Mouse (Mus musculus) adrenal gland, adult 18-20 months (tissue): ENCODE data around the gene Kcnc1. TPM values are rescaled to one million over a fixed set of nuclear protein-coding genes. Genes with fewer than 3 reads are reported as not detected.

ENCODE experiments used
- DNase-seq, 2 experiments: peaks; one replicate each; pipeline ENCODE4 v3.0.0; 2021 to 2022; ENCODE audit warnings: low spot score in 2 of 2
- long read RNA-seq, 2 experiments: library from polyadenylated mRNA; stranded (forward); transcript quantifications; one replicate each; pipeline ENCODE4 v2.0.0; 2021
- total RNA-seq, 2 experiments: library from RNA; stranded (reverse); gene quantifications; 1 replicate in 1 of 2; 2 replicates in 1 of 2; pipeline ENCODE4 v1.2.3; 2021

The Kcnc1 gene
- under 1 TPM; 0.19 to 0.36 TPM for total RNA-seq
- long read RNA-seq, experiment 1 = 0 reads
- long read RNA-seq, experiment 2 = 0 reads

DNA sequence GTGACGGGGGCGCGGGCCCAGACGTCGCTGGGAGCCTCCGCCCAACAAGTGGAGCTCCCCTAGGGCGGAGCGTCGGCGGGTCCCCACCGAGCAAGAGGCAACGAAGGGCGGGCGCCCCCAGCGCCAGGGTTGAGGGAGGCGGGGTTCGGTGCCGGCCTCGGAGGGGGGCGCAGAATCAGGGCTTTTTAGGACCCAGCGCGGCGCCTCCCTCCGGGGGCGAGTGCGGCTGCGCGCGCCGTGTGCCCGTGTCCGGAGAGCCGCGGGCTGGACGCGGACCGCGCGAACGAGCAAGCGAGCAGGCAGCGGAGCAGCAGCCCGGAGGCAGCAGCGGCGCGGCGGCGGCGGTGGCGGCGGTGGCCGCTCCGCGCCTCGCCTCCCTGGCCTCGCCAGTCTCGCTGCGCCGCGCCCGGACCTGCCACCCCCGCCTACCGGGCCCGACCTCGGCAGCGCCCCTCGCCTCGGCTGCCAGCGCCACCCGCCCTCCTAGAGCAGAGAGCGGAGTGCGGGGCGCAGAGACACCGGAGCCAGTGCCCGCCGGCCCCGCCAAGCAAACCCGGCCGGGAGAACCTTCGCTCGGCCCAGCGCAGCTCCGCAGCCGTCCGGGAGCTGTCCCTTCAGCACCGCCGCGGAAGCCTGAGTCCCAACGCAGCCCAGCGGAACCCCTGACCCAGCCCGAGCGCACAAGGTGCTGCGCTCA, at the start of gene Kcnc1:
TSS of gene Kcnc1 (plus strand) at position 267 of the 697 bp plus-strand sequence.
- peak; percentile 76 to 86 for DNase-seq

DNA sequence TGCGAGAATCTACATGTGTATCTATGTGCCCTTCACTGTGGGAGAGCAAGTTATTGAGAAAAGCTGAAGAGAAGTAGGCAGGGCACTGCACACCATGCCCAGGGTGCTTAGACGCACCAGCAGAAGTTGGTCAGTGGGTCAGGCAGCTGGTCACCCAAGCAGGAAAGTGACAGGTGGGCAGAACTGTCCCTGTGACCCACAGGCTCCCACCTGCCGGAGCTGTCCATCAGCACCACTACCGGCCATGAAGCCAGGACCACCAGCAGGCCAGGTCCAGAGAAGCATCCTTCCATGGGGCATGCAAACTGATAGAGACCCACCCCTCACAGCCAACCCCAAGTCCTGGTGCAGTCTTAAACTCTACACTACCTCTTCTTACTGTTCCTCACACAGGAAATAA, 48.6 kb upstream of the Kcnc1 start:
- no peak for DNase-seq

DNA sequence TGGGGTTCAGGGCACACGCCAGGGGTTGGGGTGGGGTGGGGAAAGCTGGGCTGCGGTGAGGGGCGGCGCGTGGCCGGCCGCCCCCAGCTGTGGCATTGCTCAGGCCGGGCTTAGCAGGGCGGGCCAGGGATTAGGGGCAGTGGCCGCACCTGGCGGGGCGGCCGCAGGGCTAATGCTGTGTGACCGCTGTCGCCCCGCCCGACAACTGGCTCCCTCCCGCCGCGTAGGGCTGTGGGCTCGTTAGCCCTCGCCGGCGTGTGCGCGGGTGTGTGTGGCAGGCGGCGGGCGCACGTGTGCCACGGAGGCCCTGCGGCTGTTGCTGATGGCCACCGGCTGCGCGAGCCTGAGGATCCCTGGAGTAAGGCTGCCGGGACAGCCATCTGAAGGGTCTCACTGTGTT, 47.5 kb upstream of the Kcnc1 start:
- no peak for DNase-seq

DNA sequence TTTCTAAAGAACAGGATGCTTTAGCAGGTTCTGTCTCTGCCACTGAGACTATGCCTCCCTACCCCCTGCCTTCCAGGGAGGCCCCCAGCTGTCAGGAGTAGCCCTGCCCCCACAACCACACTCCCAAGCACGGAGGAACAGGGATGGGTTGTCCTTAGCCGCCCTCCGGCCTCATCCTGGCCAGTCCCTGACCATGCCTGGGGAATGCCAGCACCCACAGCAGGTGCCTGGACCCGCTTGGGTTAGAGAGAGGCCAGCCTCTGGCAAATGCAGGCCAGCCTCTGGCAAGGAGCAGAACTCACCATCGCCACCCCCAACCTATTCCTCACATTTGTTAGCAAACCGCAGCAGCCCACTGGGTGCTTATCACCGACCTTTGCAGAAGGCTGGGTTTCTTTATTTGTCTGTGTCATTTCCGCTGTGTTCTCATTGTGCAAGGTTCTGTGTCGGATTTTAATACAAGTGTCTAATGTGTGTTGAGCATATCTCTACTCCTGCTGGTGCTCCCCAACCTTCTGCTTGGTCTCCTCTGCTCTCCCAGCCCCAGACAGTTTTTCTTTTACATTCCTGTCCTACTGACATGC, 46.1 kb upstream of the Kcnc1 start:
- DNase-seq = no peak

DNA sequence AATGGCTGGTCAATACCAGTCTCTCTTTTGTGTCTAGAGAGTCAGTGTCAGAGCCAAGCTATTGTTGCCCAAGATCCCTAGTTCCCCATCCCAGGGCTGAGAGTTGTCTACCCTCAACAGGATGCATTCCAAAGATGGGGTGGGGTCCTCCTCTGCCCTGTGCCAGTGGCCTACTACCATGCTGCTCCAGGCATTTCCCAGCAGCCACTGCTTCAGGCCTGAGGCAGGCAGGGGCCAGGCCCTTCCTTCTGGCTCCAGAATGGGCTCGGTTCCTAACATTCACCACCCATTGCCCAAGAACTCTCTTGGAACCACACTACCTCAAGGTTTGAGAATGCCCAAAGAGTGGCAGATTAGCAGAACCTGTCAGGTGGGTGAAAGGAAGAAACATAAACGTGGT, 43.5 kb upstream of the Kcnc1 start:
- no peak for DNase-seq

DNA sequence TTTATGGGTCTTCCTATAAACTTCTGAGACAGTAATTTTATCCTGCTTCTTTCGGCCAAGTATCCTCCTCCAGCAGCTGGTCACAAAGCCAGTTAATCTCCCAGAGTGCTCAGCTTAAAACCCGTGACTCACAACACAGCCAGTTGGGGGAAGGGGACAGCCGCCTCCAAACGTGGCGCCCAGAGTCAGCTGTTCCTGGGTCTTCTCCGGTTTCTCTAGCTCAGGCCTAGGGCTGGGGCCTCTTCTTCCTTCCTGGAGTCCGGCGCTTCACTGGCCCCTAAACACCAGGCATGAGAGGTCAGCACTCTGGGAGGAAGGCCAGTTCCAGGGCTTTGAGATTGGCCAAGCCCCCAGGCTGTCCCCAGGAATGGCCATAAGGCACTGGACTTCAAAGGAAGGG, 43.1 kb upstream of the Kcnc1 start:
- DNase-seq = no peak

DNA sequence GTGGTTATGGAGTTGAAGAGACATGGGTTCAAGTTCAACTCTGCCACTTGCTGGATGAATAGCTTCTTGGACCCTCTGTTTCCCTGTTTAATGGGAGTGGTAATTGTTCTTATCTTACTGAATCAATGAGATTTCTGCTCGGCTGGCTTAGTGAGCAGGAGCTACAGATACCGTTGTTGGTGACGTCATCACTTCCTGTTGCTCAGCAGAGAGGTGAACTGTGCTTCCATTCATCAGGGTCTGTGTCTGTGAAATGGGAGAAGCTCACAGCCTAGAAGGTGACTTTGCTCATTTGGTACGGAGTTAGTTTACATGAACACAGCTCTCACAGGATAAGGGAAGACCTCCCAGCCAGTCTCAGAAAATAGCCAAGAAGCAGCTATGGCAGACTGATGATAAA, 42.4 kb upstream of the Kcnc1 start:
- DNase-seq = no peak

DNA sequence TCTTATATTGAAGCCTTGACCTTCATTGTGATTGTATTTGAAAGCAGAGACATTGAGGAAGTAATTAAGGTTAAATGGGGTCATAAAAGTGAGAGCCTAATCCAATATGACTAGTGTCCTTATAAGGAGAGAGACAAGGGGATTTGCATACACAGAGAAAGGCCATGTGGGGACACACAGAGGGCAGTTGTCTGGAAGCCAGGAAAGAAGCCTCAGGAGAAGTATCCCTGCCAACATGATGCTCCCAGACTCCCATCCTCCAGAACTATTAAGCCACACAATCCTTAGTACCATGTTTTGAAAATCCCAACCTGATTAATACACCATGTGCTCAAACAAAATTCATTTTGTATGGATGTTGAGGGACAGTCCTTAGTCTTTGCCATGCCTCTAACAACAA, 34.5 kb upstream of the Kcnc1 start:
- DNase-seq = no peak

DNA sequence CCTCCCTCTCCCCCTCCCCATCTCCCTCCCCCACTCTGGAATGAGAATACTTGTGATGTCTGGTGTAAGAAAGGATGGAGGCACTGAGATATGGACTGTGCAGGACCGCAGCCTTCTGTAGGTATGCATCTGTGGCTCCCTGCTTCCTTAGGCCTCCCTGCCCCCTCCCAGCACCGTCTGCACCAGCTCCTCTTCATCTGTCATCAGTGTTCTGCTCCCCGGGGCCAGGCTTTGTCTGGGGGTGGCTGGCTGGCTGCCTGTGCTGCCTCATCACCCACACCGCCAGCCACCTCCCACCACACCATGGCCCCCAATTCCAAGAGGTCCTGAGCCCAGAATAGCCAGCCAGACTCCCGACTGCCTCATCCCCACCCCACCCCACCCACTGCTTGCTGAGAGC, 32.1 kb upstream of the Kcnc1 start:
- DNase-seq = no peak

DNA sequence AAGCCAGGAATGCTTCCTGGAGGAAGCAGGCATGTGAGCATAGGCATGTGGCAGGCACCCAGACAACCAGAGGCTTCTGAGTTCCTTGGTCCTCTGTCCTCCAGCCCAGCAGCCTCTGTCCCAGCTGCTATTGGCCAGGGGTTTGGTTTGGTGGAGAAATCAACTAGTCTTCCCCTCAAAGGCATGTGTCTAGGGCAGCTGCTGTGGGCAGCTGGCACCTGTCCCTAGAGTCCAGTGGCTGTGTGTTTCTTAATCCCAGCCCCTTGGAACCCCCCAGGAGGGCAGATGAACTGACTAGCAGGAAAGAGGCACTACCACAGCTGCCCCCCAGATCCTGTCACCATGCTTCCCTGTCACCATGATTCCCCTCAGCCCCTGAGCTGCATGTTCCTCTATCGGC, 30.5 kb upstream of the Kcnc1 start:
- no peak for DNase-seq

DNA sequence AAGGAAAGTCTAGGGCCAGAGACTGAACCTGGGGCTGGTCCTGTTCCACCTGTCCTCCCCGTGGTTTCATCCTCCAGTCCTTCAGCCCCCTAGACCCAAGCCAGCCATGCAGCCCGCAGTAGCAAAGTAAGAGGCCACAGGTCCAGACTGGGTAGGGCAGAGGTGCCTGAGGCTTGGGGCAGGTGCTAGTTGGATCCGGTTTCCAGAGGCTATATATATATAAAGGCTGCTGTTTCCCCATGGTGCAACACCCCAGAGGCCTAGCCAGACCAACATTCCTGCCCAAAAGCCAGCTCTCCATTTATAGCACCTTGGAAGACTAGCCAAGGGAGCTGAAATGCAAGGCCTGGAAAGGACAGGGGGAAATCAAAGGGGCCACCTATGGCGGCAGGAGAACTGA, 25.2 kb upstream of the Kcnc1 start:
- no peak for DNase-seq

DNA sequence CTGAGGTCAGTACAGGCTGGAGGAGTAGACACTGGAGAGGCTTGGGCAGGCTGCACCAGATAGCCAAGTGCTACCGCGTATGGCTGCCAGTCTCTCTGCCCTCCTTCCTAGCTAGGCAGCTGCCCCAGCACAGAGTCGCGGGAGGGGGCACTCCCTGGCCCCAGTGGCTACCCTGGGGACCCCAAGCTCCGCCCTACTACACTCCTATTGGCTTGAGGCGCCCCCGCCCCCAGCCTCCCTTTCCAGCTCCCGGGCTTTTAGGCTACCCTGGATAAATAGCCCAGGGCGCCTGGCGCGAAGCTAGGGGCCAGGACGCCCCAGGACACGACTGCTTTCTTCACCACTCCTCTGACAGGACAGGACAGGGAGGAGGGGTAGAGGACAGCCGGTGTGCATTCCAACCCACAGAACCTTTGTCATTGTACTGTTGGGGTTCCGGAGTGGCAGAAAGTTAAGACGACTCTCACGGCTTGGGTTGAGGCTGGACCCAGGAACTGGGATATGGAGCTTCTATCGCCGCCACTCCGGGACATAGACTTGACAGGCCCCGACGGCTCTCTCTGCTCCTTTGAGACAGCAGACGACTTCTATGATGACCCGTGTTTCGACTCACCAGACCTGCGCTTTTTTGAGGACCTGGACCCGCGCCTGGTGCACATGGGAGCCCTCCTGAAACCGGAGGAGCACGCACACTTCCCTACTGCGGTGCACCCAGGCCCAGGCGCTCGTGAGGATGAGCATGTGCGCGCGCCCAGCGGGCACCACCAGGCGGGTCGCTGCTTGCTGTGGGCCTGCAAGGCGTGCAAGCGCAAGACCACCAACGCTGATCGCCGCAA, 19.9 kb upstream of the Kcnc1 start, which contains the start of gene Myod1:
TSS of gene Myod1 (plus strand) at position 303 of the 836 bp plus-strand sequence.
- no peak for DNase-seq

DNA sequence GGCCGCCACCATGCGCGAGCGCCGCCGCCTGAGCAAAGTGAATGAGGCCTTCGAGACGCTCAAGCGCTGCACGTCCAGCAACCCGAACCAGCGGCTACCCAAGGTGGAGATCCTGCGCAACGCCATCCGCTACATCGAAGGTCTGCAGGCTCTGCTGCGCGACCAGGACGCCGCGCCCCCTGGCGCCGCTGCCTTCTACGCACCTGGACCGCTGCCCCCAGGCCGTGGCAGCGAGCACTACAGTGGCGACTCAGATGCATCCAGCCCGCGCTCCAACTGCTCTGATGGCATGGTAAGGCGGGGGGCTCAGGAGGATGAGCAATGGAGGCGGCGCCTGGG, 19.3 kb upstream of the Kcnc1 start:
- DNase-seq = no peak

DNA sequence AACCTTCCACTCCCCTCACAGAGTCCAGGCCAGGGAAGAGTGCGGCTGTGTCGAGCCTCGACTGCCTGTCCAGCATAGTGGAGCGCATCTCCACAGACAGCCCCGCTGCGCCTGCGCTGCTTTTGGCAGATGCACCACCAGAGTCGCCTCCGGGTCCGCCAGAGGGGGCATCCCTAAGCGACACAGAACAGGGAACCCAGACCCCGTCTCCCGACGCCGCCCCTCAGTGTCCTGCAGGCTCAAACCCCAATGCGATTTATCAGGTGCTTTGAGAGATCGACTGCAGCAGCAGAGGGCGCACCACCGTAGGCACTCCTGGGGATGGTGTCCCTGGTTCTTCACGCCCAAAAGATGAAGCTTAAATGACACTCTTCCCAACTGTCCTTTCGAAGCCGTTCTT, 18.2 kb upstream of the Kcnc1 start:
- no peak for DNase-seq

DNA sequence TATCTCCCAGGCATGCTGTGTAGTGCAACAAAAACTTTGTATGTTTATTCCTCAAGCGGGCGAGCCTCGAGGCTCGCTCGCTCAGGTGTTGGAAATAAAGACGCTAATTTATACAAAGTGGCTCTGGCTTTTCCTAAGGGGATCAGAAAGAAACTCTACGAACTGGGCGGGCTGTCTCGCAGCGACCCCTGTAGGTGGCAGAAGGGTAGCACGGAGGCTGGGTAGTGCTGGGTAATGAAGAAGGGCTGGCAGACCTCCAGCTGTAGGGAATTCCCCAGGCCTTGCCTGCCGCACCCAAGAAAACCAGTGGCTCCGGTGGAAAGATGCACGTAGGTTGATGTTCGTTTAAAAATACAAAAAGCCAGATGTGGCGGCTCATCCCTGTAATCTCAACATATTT, 17.3 kb upstream of the Kcnc1 start:
- DNase-seq = peak; percentile 32 to 42

DNA sequence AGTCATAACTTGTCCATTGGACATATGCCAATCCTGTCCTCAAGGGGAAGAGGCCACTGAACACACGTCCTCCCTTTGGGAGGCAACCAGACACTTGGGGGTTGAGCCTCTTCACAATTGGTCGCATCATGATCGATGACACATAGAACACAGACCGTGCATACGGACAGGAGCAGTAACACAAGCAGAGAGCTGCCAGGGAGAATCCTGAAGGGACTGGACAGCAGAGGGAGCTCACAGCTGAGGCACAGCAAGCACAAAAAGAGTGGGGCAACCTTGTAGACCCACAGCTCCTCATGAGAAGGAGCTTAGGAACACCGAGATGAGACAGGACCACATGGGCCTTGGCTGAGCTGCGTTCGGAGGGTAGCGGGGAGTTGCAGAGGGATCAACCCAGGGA, 15.7 kb upstream of the Kcnc1 start:
- DNase-seq = no peak

DNA sequence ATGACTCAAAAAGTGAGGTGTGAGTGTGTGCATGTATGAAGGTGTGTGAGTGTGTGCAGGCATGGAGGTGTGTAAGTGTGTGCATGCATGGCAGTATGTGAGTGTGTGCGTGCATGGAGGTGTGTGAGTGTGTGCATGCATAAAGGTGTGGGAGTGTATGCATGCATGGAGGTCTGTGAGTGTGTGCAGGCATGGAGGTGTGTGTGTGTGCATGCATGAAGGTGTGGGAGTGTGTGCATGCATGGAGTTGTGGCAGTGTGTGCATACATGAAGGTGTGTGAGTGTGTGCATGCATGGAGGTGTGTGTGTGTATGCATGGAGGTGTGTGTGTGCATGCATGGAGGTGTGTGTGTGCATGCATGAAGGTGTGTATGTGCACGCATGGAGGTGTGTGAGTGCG, 8.9 kb upstream of the Kcnc1 start:
- no peak for DNase-seq

DNA sequence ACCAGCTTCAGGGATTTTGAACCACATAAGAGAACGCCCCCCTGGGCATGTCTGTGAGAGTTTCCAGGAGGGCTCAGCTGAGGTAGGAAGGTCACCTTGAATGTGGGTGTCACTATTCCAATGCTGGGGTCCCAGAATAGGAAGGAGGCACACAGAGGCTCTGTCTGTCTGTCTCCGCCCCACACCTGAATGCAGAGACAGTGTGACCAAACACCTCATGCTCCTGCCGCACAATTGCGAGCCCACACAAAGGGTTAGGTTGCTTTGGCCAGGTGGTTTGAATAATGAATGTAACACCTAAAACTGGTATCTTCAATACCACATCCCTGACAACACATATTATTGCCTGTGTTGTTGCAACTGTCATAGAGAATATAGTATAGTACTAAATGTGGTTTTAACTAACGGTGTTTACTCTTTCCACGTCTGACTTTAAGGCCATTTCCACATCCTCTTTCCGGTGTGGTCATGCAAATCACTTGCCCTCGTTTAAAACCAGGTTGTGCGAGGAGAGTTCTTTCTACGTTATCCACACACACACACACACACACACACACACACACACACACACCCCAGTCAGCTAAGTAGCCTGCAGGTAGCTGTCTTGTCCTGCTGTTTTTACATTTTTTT, 6.7 kb upstream of the Kcnc1 start:
- no peak for DNase-seq

DNA sequence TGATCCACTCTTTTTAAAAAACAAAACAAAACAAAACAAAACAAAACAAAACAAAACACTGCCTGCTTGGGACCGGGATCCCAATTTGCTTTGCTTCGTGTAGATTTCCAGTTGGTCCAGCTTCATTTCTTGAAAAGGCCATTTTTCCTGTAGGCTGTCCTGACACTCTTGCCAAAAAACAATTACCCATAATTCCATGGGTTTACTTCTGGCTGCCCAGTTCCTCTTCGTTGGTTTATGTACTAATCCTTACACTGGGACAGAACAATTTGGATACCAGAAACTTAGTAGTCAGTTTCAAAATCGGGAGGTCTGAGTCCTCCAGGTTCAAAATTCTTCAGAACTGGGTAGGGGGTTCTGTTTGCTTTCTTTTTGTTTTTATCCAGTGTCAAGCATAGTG, 6.1 kb upstream of the Kcnc1 start:
- no peak for DNase-seq

DNA sequence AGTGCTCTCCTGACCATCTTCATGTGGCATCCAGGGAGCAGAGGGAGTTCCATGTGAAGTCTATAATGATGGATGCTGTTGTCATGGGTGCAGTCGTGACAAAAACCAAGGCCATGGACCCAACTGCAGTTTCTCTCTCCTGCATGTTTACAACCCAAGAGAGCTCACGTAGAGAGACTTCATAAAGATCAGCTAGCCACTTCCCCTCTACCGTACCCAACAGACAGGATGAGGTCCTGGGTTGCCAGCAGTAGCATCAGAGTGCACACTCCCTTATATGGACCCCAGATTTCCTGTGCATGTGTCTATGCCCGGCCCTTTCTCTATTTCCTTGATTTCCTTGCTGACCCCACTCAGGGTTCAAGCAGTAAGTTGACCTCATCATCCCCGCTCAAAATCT, 4.6 kb upstream of the Kcnc1 start:
- no peak for DNase-seq

DNA sequence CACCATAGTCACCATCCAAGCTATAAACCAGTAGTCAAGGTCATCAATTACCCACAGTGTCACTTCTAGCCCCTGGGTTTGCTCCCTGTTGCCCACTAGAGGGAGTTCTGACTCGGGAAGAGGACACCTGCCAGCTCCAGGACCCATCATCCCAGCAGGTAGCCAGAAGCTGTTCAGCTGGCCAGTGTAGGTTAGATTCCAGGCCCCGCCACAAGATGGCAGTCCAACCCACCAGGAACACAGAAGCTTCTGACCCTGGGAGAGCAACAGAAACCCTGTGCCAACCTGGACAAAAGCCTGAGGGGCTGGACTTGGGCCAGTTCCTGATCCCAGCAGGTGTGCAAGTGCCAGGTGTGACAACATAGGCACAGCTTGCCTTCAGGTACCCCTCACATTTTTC, 3.2 kb upstream of the Kcnc1 start:
- DNase-seq = peak; percentile 77 to 80
